Comparison of ENCODE assay signal across 11 mouse cellular contexts in genomic region chr13:15713486-15713885, GRCm38 (mm10).
"Had no signal": no experiment of that assay in that cellular context is flagged by ENCODE, and none has a peak within 500 bp of the region (broad histone marks: within the 10 kb centered on the region; RNA-seq: fewer than 3 reads in every experiment).

No protein-coding gene starts in this region.

- H3K27ac ChIP-seq: kidney, postnatal 0 days; liver, embryonic 14.5 days; stomach, embryonic 15.5 days had no signal

- H3K4me1 ChIP-seq: stomach, embryonic 15.5 days had no signal

- H3K4me3 ChIP-seq: limb, embryonic 13.5 days; stomach, embryonic 15.5 days had no signal

- H3K36me3 ChIP-seq: stomach, embryonic 15.5 days had no signal

- DNase-seq: kidney, adult 9 months; kidney, postnatal 36 days; left cerebral cortex, postnatal 4 days; lung, adult 18-20 months; right cerebral cortex, postnatal 14 days; thymus, adult 2 months; thymus, postnatal 25 days had no signal

- H3K27me3 ChIP-seq: limb, embryonic 13.5 days; stomach, embryonic 15.5 days had no signal

- H3K4me2 ChIP-seq: limb, embryonic 13.5 days; stomach, embryonic 15.5 days had no signal

- H3K9me3 ChIP-seq: limb, embryonic 13.5 days; stomach, embryonic 15.5 days had no signal

- H3K9ac ChIP-seq: limb, embryonic 13.5 days; liver, embryonic 14.5 days; stomach, embryonic 15.5 days had no signal
